Comparison of ENCODE assay signal across 8 mouse cellular contexts in the genomic region with DNA sequence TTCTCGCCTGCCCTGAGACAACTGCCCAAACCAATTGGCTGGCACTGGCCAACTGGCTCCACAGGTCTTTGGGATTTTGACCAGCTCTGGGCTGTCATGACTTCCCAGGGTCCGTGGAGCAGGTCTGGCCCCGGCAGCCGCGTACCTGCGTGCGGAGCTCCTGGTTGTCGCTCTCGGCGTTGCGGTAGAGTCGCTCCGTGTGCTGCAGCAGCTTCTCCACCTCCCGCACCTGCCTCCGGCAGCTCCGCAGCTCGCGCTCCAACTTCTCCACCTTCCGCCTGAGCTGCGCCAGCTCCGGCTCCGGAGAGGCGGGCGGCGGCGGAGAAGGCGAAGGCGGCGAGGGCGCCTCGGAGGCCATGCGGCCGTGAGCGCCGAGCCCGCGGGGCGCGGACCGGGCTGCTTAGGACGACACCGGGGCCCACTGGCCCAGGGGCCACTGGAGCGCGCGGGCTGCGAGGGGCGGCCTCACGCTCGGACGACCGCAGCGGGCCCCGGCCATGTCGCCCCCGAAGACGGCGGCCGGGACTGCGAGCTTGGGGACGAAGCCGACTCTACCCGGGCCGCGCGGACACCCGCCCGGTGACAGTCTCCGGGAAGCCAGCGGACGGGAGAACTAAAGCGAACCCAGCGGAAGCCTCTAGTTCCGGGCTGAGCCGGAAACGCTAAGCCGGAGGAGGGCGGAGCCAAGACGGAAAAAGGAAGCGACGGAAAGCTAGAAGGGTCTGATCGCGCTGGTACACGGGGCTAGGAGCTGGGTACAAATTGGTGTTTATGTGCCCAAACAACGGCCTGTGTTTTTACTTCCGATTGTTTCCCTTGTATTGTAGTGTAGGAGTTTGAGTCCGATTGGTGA. TPM values are rescaled to one million over a fixed set of nuclear protein-coding genes. Genes with fewer than 3 reads are reported as not detected.
A peak's percentile ranks its signal among the peaks of the same experiment; 100 is the strongest.
DNase-seq lines count a peak whose midpoint lies in the region; ATAC-seq lines count a peak whose summit lies in the region.

Aggf1 (minus strand) TSS at position 652 of the 853 bp plus-strand sequence.

- peaks cover 10% of the 10 kb centered on the region for H3K4me1 ChIP-seq in hindbrain, embryonic 16.5 days (ENCODE audit: control insufficient read depth, insufficient read depth, low read depth, low read length)

- under 1% methylated on average over 80 of the region's 86 CpGs for WGBS in hindbrain, embryonic 16.5 days
- WGBS in macrophage (ENCODE audit: missing documents), result 1% methylated on average over 78 of the region's 86 CpGs

- peak; percentile 71 for DNase-seq in WW6 (ENCODE audit: low read depth, low spot score)
- peak; percentile 72 to 81 for DNase-seq in cerebellum, postnatal 4 days (ENCODE audit: low spot score in 2 of 2)
- DNase-seq in gastrocnemius, adult 18-20 months (ENCODE audit: low spot score), result peak; percentile 90
- peak; percentile 93 to 95 for DNase-seq in left cerebral cortex, adult 18-20 months (ENCODE audit: low spot score in 2 of 2)
- DNase-seq in right cerebral cortex, adult 18-20 months, result peak; percentile 94
- peak; percentile 68 for DNase-seq in urinary bladder, postnatal 10 days (ENCODE audit: low spot score)

- peak within 1 kb of the TSS; percentile 90 for H3K9ac ChIP-seq in hindbrain, embryonic 16.5 days (ENCODE audit: low read depth, low read length)

- ATAC-seq in hindbrain, embryonic 16.5 days, result peak; percentile 99

- H3K4me3 ChIP-seq in hindbrain, embryonic 16.5 days (ENCODE audit: low read length), result peak within 1 kb of the TSS; percentile 100
- peak within 1 kb of the TSS; percentile 70 for H3K4me3 ChIP-seq in macrophage (ENCODE audit: inconsistent target)

- H3K9me3 ChIP-seq in hindbrain, embryonic 16.5 days (ENCODE audit: control insufficient read depth, low read length), result no peaks in the 10 kb centered on the region

- H3K27ac ChIP-seq in hindbrain, embryonic 16.5 days (ENCODE audit: low read depth, low read length), result peak within 1 kb of the TSS; percentile 83
- H3K27ac ChIP-seq in macrophage, result peak within 1 kb of the TSS; percentile 37

- peak within 1 kb of the TSS; percentile 81 for H3K4me2 ChIP-seq in hindbrain, embryonic 16.5 days (ENCODE audit: low read length)

- H3K79me2 ChIP-seq in macrophage (ENCODE audit: inconsistent target), result peaks cover 42% of the 10 kb centered on the region

- H3K36me3 ChIP-seq in hindbrain, embryonic 16.5 days (ENCODE audit: control insufficient read depth, insufficient read depth, low read length), result peaks cover 10% of the 10 kb centered on the region
- peaks cover 14% of the 10 kb centered on the region for H3K36me3 ChIP-seq in macrophage (ENCODE audit: inconsistent target)

- no peaks in the 10 kb centered on the region for H3K27me3 ChIP-seq in hindbrain, embryonic 16.5 days (replicated peaks; ENCODE audit: control insufficient read depth, insufficient read depth, low read length)

RNA-seq across cellular contexts. Expression of gene Aggf1, which starts in this region (rescaled TPM):
- total RNA-seq in gastrocnemius, adult 18-20 months (2021), result 10 to 100 TPM; 16.5 to 17.7 TPM
- polyA plus RNA-seq in hindbrain, embryonic 16.5 days (2015; fragmentation: Nextera tagmentation; extraction: Ambion mirVana), result 31.4 and 33.0 TPM in 2 replicates
- 10 to 100 TPM; 51.5 to 56.0 TPM for total RNA-seq in left cerebral cortex, adult 18-20 months (2021)
- total RNA-seq in macrophage (2018; cell fraction: chromatin; rRNA removed), result 10 to 100 TPM; 19.0 to 55.7 (median 38.3) TPM
- total RNA-seq in macrophage (2018; cell fraction: cytosol; rRNA removed), result 10 to 100 TPM; 25.6 to 43.1 (median 33.9) TPM
- 10 to 100 TPM; 26.2 to 49.3 (median 36.0) TPM for total RNA-seq in macrophage (2018; cell fraction: nucleus; rRNA removed)
- polyA plus RNA-seq in macrophage (2018), result 33.4 to 48.9 TPM (median 37.8 TPM) in 3 replicates

Comparison
In these comparisons a context has a peak if more than half of its experiments do, and no peak if none do; other contexts are left out.
1. Peak in every context shown above with its lines: DNase-seq, ATAC-seq, H3K4me3 ChIP-seq and H3K27ac ChIP-seq.